Mouse (Mus musculus) 416B (cell line): Measurements from ENCODE around the gene Scaf1.

Experiments
- DNase-seq: peaks from one replicate; pipeline ENCODE4 v3.0.0; 2011; ENCODE audit warnings: low read depth

Gene Scaf1

DNA sequence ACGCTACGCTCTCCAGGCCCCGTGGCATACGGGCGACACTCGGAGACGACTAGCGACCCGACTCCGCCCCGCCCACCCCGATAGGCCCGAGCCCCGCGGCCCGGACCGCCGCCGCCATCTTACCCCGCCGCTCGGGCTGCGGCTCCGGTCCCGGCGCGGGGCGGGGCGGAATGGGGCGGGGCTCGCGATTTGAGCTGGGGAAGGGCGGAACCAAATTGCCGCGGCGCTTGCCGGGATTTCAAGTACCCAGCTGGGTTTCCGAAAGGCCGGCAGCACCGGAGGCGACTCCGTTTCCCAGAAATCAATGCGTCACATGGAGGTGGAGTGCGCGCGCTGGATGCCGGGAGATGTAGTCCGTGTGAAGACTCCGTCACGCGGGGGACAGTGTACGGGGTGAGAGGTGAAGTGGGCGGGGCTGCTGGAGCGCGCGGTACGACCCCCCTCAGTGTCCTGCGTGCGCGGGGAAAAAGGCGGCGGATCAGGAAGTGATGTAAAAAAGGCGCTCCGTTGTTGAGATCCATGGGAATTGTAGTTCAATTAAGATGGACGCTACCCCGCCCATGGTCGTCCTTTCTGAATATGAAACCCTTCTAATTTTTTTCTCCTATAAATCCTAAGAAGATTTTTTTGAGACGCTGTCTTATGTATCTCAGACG lies at the start of gene Scaf1:
Scaf1 (minus strand) TSS at position 407 of the 656 bp plus-strand sequence.
- DNase-seq: peak; percentile 100

- DNase-seq: peak; percentile 100
Measured at GRCm38 (mm10) chr7:45062239-45062835, 46.2 kb upstream of the Scaf1 start, which contains the start of the genes Nosip and Prrg2. Gene Nosip, plus strand, starts transcription at chr7:45062429. Gene Prrg2, minus strand, starts transcription at chr7:45062677.

DNA sequence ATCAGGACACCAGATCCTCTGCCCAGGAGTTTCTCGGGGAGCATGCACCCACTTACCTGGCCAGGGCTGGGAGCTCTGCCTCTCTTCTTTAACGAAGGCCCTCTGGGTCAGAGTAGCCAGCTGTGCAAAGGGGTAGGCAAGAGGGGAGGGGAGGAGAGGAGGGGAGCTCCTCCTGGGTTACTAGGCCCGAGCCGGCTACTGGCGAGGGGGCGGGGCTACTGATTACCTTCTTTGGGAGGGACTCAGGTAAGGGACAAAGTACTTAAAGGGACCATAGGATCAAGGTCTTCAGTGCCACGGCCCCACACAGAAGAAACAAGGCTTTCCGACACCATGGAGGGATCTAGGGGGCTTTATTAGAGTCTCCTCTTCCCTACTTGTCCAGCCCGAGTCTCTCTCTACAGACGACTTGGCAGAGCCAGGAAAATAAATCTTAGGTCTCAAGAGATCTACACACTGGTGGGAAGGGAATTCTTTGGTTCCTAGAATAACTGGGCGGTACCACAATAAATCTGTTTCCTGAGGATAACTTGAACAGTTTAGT lies 45.4 kb upstream of the Scaf1 start:
- no peak for DNase-seq

GRCm38 (mm10) chr7:45060632-45061122 lies 44.5 kb upstream of the Scaf1 start:
- DNase-seq: no peak

- no peak for DNase-seq
Measured at GRCm38 (mm10) chr7:45058607-45059571, 42.7 kb upstream of the Scaf1 start.

DNA sequence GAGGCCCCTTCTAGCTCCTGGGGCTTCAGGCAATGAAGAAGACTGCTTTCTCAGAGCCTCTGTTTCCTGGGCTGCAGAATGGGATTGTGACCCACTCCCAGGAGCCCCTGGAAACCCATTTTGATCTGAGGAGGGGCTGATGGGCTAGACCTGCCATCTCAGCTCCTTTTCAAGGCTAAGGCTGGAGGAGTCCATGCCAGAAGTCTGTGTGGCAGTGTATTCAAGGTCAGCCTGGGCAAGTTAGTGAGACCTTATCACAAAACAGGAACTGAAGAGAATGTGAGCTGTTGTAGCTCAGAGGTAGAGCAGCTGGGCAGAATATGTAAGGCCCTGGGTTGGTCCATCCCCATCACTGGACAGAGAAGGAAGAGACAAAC lies 40.8 kb upstream of the Scaf1 start:
- DNase-seq: no peak

DNA sequence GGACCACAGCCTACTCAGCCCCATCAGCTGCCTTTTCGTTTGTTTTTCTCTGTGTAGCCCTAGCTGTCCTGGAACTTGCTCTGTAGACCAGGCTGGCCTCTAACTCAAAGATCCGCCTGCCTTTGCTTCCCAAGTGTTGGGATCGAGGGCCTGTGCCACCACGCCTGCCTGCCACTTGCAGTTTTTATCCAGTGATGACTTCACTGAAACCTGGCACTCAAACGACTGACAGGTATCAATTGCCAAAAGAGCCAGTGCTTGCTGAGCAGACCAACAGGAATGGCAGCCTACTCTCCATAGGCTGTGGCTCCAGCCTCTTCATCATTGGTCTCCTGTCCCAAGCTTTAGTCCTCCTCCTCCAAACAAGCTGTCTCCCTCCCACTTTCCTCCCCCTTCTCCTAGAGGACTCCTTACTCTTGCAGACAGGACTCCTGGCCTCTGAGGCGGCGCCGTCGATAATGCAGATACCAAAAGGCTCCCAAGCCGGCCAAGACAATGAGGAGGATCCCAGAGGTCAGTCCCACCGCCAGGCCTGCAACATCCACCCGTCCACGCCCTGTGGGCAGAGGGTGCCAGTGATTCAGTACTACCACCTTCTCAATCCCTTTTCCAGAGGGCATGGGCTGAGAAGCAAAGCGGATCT lies 40.3 kb upstream of the Scaf1 start:
- no peak for DNase-seq

GRCm38 (mm10) chr7:45053931-45054510 lies 37.9 kb upstream of the Scaf1 start:
- peak; percentile 100 for DNase-seq

DNA sequence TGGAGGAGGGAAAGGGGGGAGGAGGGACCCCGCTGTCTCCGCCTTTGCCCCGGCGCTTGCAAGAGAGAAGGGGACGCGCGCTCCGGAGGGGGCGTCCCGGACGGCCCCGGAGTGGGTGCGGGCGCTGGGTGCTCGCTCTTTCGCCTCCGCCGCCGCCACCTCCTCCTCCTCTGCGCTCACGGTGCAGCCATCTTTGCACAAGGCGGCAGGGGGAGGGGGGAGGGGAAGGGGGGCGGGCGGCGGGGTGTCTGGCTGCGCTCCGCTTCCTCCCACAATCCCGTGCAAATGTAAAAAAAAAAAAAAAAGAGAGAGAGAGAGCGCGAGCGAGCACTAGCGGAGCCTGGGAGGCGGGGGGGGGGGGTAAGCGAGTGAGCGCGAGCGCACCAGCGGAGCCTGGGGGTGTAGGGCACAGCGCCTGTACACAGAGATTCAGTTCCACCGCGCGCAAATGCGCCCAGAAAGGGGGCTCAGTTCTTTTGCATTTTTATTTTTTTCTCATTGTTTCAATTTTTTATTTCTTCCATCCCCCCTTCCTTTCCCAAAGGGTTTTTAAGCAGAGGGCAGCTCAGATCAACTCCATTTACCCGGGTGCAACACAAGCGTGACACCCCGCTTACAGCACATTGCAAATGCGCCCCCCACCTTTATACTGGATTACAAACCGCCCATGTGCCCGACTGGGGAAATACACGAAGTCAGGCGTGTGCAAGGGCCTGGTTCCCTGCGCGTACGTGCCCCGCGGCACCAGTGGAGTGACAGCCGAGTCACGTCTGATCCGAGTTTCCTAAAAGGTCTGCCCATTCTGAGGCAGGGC lies 37.2 kb upstream of the Scaf1 start:
- peak; percentile 92 for DNase-seq

GRCm38 (mm10) chr7:45052862-45053116 lies 36.6 kb upstream of the Scaf1 start, which contains the start of gene Prr12:
Gene Prr12, minus strand, starts transcription at chr7:45052881.
- DNase-seq: peak; percentile 89

- no peak for DNase-seq
Measured at GRCm38 (mm10) chr7:45052181-45052861, 36.2 kb upstream of the Scaf1 start.

- no peak for DNase-seq
Measured at GRCm38 (mm10) chr7:45051601-45051974, 35.4 kb upstream of the Scaf1 start.

DNA sequence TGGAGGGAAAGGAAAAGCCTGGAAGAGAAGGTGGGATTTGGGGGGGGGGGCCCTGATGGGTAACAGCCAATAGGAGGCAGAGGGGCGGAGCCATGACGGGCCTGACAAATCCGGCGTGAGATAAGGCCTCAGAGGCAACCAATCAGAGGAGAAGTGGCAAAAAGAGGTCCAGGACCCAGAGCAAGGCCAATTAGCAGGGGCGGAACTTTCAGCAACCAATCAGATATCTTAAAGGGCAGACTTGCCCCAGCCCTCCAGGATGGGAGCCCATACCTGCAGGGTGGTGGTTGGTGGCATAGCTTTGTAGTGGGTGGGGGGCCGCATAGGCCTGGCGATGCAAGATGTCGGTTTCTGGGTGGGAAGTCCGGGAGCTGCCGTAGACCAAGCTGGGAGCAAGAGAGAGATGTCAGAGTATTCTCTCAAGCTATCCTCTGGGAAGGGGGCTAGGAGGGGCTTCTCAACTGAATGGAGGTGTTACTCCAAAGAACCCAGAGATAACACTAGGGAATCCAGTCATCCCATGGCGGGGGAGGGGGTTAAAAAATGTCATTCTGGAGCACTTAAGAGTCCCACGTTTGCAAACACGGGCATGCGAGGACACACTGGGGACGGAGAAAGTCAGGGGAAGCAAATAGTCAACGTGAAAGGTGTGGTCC lies 34.9 kb upstream of the Scaf1 start:
- DNase-seq: peak; percentile 93

- DNase-seq: no peak
Measured at GRCm38 (mm10) chr7:45048923-45049657, 32.9 kb upstream of the Scaf1 start.

GRCm38 (mm10) chr7:45048001-45048890 lies 32.1 kb upstream of the Scaf1 start:
- no peak for DNase-seq

GRCm38 (mm10) chr7:45047491-45047890 lies 31.3 kb upstream of the Scaf1 start:
- DNase-seq: no peak

DNA sequence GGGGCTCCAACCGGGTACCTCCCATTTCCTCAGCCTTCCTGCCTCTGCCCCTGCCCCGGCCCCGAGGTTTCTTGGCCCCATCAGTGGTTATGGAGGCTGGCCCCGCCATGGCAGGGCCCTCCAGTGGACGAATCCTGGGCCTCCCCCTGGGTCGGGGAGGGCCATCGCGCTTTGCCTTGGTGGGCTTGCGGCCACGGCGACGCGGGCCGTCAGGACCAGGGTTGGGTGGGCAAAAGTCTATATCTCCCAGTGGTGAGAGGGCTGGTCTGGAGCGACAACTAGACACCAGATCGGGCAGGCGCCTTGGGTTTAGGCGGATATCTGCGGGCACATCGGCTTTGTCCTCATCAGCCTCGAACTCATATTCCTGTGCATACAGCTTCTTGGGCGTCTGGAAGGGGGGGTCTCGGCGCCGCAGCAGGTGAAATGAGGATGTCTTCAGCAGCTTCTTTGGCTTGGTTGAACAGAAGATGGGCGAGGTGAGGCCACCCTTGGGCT lies 30.7 kb upstream of the Scaf1 start:
- DNase-seq: no peak

DNA sequence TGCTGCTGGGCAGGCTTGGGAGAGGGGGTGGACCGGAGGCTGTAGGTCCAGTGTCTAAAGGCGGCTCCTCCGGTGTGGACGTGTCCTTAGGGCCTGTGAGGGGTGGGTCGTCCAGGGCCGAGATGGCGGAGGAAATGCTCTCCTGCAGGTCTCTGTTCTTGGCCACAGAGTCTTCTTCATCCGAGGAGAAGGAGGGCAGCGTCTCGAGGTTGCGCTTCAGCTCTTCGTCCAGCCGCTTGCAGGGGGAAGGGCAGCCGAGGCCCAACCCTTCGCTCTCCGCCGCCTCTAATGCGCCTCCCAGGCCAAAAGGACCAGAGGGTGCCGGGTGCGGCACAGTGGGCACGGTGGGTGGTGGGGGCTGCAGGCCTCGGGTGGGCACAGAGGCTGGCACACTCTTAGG lies 29.6 kb upstream of the Scaf1 start:
- DNase-seq: no peak
